Mouse (Mus musculus): Measurements from ENCODE around the gene Mgst3. TPM values are rescaled to one million over a fixed set of nuclear protein-coding genes. Genes with fewer than 3 reads are reported as not detected.

Gene Mgst3
- polyA plus RNA-seq (2015; fragmentation: Nextera tagmentation; extraction: Ambion mirVana): 120 and 145 TPM in 2 replicates

GRCm38 (mm10) chr1:167393683-167394492, at the start of gene Mgst3:
Mgst3 (minus strand) TSS chr1:167393841.
- Histone ChIP-seq H3K36me3 (no peaks in the 10 kb centered on the region), H3K4me3 (peak within 1 kb of the TSS; percentile 77), H3K9me3 (no peaks in the 10 kb centered on the region), H3K27me3 (replicated peaks) (peaks cover 17% of the 10 kb centered on the region), H3K9ac (peak within 1 kb of the TSS; percentile 88), H3K27ac (replicated peaks) (peak within 1 kb of the TSS; percentile 83), H3K4me1 (peaks cover 25% of the 10 kb centered on the region), H3K4me2 (peak within 1 kb of the TSS; percentile 88)
- under 1% methylated on average over 45 of the region's 45 CpGs for WGBS
- peak; percentile 91 for ATAC-seq (ENCODE audit: extremely low read depth, insufficient number of reproducible peaks, low FRiP score, low TSS enrichment)

DNA sequence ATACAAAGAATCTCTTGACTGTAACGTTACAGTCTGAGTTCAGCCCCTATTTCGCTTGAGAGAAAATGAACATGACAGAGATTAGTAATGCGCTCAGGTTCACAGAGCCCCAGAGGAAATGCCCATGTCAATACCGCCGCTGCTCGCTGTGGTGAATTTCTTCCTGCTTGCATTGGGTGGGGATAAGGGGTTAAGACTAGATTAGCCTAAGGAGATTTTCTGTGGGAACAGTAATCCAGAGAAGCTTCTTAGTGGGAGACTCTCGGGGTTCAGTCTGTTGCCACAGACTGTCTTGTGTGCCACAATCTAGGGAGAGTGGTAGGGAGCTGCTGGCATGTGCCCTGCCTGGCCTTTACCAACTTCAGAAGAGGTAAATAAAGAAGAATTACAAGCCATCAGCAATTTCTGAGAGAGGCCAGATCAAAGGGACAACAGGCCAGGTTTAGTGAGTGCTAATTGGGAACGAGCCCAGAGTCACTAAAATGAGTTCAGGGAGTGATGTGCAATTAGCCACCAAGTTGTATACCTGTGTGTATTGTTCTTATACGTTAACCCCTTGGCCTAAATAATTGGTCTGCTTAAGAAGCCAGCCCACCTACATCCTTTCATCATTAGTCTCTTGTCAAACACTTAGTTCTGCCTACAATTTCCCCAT, 44.7 kb upstream of the Mgst3 start:
- H3K27me3 ChIP-seq (replicated peaks): peaks cover 5% of the 10 kb centered on the region
- no peak for ATAC-seq (ENCODE audit: extremely low read depth, insufficient number of reproducible peaks, low FRiP score, low TSS enrichment)
- H3K4me3 ChIP-seq: no peak overlapping the region
- no peaks in the 10 kb centered on the region for H3K36me3 ChIP-seq
- no peaks in the 10 kb centered on the region for H3K4me1 ChIP-seq
- H3K4me2 ChIP-seq: no peak overlapping the region
- WGBS: 69% methylated on average over 9 of the region's 9 CpGs
- H3K9ac ChIP-seq: no peak overlapping the region
- H3K27ac ChIP-seq (replicated peaks): no peak overlapping the region
- H3K9me3 ChIP-seq: no peaks in the 10 kb centered on the region

DNA sequence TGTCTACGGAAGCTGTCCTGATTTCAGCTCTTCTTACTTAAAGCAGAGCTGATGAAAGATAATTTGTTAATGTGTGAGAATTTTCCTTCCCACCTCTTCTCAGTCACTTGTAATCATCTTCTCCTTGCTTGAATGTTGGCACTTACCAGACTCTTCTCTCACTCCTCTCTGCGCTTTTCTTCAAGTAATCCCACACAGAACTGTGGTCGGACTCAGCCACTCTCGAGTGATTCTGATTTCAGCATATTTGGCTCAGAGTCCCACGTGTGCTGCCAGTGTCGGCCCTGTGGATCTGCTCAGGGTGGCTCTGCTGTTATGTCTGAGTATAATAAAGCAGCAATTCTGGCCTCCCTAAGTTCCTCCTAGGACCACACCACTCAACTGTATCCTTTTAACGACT, 43.5 kb upstream of the Mgst3 start:
- ATAC-seq (ENCODE audit: extremely low read depth, insufficient number of reproducible peaks, low FRiP score, low TSS enrichment): no peak
- Histone ChIP-seq H3K27ac (replicated peaks) (no peak overlapping the region), H3K27me3 (replicated peaks) (peaks cover 9% of the 10 kb centered on the region), H3K4me3 (no peak overlapping the region), H3K4me2 (no peak overlapping the region), H3K4me1 (no peaks in the 10 kb centered on the region), H3K36me3 (no peaks in the 10 kb centered on the region), H3K9ac (no peak overlapping the region), H3K9me3 (no peaks in the 10 kb centered on the region)
- 65% methylated on average over 7 of the region's 7 CpGs for WGBS

DNA sequence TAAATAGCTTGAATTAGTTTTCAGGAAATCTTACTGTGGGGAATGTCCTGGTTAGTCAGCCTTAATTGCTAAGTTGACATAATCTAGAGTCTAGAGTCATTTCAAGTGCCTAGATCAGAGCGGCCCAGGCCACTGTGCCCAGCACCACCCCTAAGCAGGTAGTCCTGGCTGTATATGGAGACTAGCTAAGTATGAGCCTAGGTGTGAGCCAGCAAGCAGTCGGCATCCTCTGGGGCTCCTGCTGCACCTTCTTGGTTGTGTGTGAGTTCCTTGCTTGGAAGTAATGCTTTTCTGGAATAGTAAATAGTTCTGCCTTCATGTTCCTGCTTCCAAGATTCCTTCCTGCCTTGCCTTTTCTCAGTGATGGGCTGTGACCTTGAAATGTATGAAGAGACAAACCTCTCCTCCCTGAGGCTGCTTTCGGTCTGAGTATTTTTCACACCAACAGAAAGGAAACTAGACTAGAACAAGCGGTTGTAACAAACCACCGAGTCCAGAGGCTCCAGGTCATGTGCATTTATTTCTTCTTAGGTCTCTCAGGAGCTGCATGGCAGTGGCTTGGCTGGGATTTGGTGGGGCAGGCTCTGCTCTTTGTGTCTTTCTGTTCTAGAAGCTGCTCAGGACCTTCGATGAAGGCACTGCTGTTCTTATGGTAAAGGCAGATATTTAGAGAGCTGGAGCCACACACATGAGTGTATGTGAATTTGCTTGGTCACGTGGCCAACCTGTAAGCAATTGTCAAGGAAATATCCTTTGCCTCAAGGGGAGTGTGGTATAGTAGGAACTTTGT, 42.7 kb upstream of the Mgst3 start:
- Histone ChIP-seq H3K9me3 (no peaks in the 10 kb centered on the region), H3K36me3 (no peaks in the 10 kb centered on the region), H3K4me2 (no peak overlapping the region), H3K4me3 (no peak overlapping the region), H3K4me1 (no peaks in the 10 kb centered on the region), H3K27me3 (replicated peaks) (peaks cover 9% of the 10 kb centered on the region), H3K27ac (replicated peaks) (no peak overlapping the region), H3K9ac (no peak overlapping the region)
- 73% methylated on average over 7 of the region's 7 CpGs for WGBS
- no peak for ATAC-seq (ENCODE audit: extremely low read depth, insufficient number of reproducible peaks, low FRiP score, low TSS enrichment)

DNA sequence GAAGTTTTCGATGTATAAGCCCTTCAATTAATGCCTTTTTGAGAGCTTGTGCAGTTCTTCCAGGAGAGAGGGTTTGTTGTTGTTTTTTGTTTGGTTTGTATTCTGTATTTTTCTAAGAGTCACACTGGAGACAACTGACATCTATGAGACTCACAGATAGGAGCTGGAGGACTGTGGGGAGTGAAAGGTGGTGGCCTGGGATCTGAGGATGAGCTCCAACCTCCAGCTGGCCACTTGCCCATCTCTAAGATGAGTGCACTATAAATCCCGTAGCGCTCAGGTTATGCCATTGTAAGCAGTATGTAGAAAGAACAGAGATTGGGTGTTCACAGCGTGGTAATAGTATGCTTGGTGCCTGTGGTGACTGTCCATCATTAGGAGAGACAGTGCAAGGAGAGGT, 41.3 kb upstream of the Mgst3 start:
- no peak overlapping the region for H3K9ac ChIP-seq
- no peak for ATAC-seq (ENCODE audit: extremely low read depth, insufficient number of reproducible peaks, low FRiP score, low TSS enrichment)
- H3K27ac ChIP-seq (replicated peaks): no peak overlapping the region
- 66% methylated on average over 4 of the region's 4 CpGs for WGBS
- H3K9me3 ChIP-seq: no peaks in the 10 kb centered on the region
- H3K4me2 ChIP-seq: no peak overlapping the region
- H3K27me3 ChIP-seq (replicated peaks): peaks cover 15% of the 10 kb centered on the region
- no peak overlapping the region for H3K4me3 ChIP-seq
- H3K4me1 ChIP-seq: no peaks in the 10 kb centered on the region
- H3K36me3 ChIP-seq: no peaks in the 10 kb centered on the region

DNA sequence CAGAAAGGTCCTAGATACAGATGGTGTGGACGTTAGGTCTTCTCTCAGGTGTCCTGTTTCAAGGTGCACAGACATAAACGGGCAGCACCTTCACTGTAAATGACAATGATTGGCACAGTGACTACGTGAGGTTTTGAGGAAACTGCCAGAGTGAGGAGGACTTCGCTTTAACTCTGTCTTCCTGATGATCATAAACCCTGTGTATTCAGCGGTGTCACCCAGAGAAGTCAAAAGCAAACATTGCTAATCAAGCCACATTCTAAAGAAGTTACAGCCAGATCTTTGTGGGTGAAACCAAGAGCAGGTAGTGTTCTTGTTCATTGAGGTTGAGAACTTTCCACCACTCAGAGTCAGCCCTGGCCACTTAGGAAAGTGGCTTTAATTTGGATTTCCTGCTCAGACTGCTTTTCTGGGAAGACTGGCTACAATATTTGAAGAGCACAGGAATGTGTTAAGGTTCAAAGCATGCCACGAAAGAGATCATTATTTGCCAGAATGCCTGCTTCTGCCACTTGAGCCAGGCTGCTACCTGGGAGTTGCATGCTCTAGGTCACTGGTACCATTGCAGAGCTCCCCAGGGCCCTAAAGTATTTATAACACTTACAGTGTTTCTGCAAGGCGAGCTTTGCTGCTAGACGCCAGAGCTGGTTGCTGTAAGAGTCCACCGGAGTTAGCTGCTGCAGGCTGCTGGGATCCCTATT, 37.5 kb upstream of the Mgst3 start:
- peaks cover 15% of the 10 kb centered on the region for H3K27me3 ChIP-seq (replicated peaks)
- no peaks in the 10 kb centered on the region for H3K4me1 ChIP-seq
- H3K4me3 ChIP-seq: no peak overlapping the region
- no peaks in the 10 kb centered on the region for H3K9me3 ChIP-seq
- no peak overlapping the region for H3K9ac ChIP-seq
- 58% methylated on average over 9 of the region's 9 CpGs for WGBS
- no peak overlapping the region for H3K4me2 ChIP-seq
- no peak for ATAC-seq (ENCODE audit: extremely low read depth, insufficient number of reproducible peaks, low FRiP score, low TSS enrichment)
- H3K36me3 ChIP-seq: no peaks in the 10 kb centered on the region
- H3K27ac ChIP-seq (replicated peaks): no peak overlapping the region

DNA sequence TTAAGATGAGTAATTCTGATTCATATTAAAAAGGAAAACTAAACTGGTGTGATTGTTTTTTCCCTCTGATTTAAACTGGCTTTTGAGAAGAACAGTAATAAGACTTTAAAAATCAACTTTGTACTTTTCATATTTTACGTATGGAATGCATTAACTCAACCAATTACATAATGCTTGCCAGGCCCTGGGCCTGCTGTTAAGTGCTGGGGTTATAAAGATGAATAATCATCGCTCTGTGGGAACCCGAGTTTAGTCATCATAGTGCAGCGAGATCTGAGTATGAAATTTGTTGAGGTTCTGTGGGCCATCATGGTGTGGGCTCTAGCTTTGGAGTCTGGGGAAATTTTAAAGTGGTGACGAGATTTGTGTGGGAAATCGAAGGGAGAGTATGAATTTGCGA, 33.0 kb upstream of the Mgst3 start:
- WGBS: 73% methylated on average over 7 of the region's 7 CpGs
- Histone ChIP-seq H3K9me3 (no peaks in the 10 kb centered on the region), H3K27me3 (replicated peaks) (peaks cover 6% of the 10 kb centered on the region; the same call in 1 of the 2 replicates), H3K4me2 (no peak overlapping the region), H3K36me3 (no peaks in the 10 kb centered on the region), H3K4me3 (no peak overlapping the region), H3K27ac (replicated peaks) (no peak overlapping the region), H3K4me1 (peaks cover 11% of the 10 kb centered on the region), H3K9ac (no peak overlapping the region)
- ATAC-seq (ENCODE audit: extremely low read depth, insufficient number of reproducible peaks, low FRiP score, low TSS enrichment): no peak

DNA sequence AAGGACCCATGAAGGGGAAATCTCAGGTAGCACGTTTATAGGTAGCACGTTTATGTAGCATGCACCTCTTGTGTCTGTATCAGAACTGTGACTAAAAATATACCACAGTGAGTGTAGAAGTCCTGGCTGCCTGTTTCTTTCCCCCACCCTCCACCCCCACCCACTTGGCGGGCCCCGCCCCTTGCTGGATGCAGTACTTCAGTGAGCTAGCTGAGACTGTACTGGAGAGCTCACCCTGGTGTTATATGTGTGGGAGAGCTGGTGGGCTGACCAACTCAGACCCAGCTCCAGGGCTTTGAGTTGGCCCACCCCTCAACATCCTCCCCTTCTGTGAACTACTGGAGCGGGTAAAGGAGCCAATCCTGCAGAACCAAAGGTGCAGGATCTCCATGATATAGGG, 31.9 kb upstream of the Mgst3 start:
- Histone ChIP-seq H3K27me3 (replicated peaks) (peaks cover 2% of the 10 kb centered on the region; the same call in 1 of the 2 replicates), H3K4me3 (no peak overlapping the region), H3K4me1 (peaks cover 11% of the 10 kb centered on the region), H3K9me3 (no peaks in the 10 kb centered on the region), H3K4me2 (no peak overlapping the region), H3K36me3 (no peaks in the 10 kb centered on the region), H3K27ac (replicated peaks) (no peak overlapping the region), H3K9ac (no peak overlapping the region)
- ATAC-seq (ENCODE audit: extremely low read depth, insufficient number of reproducible peaks, low FRiP score, low TSS enrichment): 0 out of 2 replicates have a peak, but pooled peaks have one; percentile 51
- WGBS: 52% methylated on average over 5 of the region's 5 CpGs

GRCm38 (mm10) chr1:167422501-167423240, 29.0 kb upstream of the Mgst3 start:
- H3K9ac ChIP-seq: no peak overlapping the region
- H3K9me3 ChIP-seq: no peaks in the 10 kb centered on the region
- 64% methylated on average over 11 of the region's 11 CpGs for WGBS
- no peak overlapping the region for H3K4me2 ChIP-seq
- 0 out of 2 replicates have a peak, but pooled peaks cover 5% of the 10 kb centered on the region for H3K27me3 ChIP-seq (replicated peaks)
- no peak overlapping the region for H3K27ac ChIP-seq (replicated peaks)
- ATAC-seq (ENCODE audit: extremely low read depth, insufficient number of reproducible peaks, low FRiP score, low TSS enrichment): no peak
- H3K4me3 ChIP-seq: no peak overlapping the region
- peaks cover 11% of the 10 kb centered on the region for H3K4me1 ChIP-seq
- no peaks in the 10 kb centered on the region for H3K36me3 ChIP-seq

- WGBS: 3% methylated on average over 7 of the region's 7 CpGs
- Histone ChIP-seq H3K27ac (replicated peaks) (no peak overlapping the region), H3K4me2 (no peak overlapping the region), H3K36me3 (no peaks in the 10 kb centered on the region), H3K4me3 (no peak overlapping the region), H3K27me3 (replicated peaks) (peaks cover 30% of the 10 kb centered on the region), H3K9me3 (no peaks in the 10 kb centered on the region), H3K9ac (no peak overlapping the region), H3K4me1 (no peaks in the 10 kb centered on the region)
- no peak for ATAC-seq (ENCODE audit: extremely low read depth, insufficient number of reproducible peaks, low FRiP score, low TSS enrichment)
Measured at GRCm38 (mm10) chr1:167414846-167415245, 21.2 kb upstream of the Mgst3 start.
